Mouse (Mus musculus): ENCODE results near the gene Erc2. TPM values are rescaled to one million over a fixed set of nuclear protein-coding genes. Genes with fewer than 3 reads are reported as not detected.

Gene Erc2
- total and polyA plus RNA-seq, 2 experiments from 2014 or later: 94.0 to 119 TPM

DNA sequence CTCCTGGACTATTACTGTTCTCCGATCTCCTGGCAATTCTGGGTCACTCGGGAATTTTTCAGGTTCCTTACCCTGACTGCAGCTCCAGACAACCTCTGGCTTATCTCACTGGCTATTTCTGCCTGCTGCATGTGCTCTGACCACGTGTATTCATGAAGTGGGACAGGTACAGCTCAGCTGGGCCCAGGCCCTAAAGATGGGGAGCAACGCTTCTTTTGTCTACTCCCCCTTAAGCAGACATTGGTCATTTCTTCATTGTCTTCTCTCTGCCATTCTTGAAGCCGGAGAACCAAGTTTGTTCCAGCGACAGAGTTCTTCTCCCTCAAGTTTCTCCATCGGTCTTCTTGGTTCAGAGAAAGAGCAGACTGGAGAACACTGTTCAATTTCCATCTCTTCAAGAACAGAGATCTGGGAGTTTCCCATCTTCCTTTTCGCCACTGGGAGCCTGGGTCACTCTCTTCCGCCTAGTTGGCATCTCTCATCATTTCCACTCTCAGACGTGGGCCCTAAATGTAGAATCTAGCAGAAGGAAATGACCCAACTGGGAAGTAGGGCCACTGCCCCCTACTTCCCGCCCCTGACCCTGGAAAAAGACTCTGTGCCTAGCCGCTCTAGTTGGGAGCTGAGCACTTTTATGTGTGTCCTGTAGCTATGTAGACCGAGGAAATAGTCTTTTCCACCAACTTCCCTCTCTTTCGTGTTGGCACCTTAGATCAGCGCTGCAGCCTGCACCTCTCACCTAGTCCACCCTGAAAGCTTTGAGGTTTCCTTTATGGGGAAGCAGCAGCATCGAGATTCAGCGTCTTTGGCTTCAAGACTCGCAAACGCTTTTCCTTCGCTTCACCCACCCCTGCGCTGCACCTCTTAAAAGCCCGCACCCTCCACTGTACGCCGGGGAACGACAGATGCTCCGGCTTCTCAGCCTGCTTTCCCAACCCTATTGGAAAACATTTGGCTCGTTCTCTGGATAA, 886.3 kb downstream of the Erc2 start:
- Histone ChIP-seq H3K4me1 (ENCODE audit: insufficient read depth, low read length) (0 out of 2 replicates have a peak, but pooled peaks cover 7% of the 10 kb centered on the region), H3K9ac (replicated peaks; ENCODE audit: low read length, poor library complexity, severe bottlenecking) (no peak overlapping the region), H3K4me3 (ENCODE audit: low read depth, low read length) (peak overlapping the region; percentile 54), H3K27ac (ENCODE audit: low read depth, low read length) (no peak overlapping the region), H3K36me3 (ENCODE audit: insufficient read depth, low read length) (no peaks in the 10 kb centered on the region), H3K9me3 (ENCODE audit: low read length) (no peaks in the 10 kb centered on the region), H3K27me3 (ENCODE audit: insufficient read depth, low read length) (peaks cover 33% of the 10 kb centered on the region), H3K4me2 (ENCODE audit: low read depth, low read length, poor library complexity, severe bottlenecking) (peak overlapping the region; percentile 92)
- WGBS: 16% methylated on average over 27 of the region's 27 CpGs
- ATAC-seq (ENCODE audit: low FRiP score): no peak
- no peak for TF ChIP-seq CTCF (IDR thresholded peaks at IDR 0.05)
- no peak for DNase-seq (ENCODE audit: low spot score)

DNA sequence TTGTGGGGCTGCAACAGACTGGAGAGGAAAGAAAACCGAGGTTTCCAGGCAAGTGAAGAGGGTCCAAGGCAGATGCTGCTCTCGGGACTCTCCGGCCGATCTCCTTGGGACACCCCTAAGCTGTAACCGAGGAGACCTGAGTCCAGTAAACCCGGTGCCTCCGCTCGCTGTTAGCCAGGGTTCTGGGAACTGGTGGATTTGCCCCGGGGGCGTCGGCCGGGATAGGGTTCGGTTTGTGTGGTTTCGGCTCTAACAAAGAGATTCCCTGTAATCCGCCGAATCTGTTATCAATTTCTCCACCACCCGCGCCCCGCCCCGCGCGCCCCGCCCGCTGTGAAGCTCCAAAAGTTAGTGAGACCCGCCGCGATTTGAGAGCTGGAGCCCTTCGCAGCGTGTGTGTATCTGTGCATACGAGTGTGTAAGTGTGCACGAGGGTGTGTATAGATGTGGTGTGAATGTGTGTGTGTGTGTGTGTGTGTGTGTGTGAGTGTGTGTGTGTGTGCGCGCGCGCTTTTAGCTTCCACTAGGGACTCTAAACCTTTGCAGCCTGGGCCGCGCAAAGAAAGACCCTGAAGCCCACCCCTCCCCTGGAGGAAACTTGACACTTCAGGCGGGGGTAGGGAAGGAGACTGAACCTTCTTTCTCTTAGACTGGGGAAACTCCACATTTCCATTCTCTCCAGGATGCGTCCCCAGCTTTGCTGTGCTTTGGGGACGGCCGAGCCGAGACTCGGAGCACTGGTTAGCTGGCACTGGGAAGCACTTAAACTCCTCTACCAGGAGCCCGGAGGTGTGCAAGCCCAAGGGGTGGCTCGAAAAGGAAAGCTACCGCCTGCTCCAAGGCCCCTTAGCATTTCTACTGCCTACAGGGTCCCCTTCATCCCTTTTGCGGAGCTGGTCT, 887.5 kb downstream of the Erc2 start:
- no peak for TF ChIP-seq CTCF (IDR thresholded peaks at IDR 0.05)
- Histone ChIP-seq H3K36me3 (ENCODE audit: insufficient read depth, low read length) (no peaks in the 10 kb centered on the region), H3K9ac (replicated peaks; ENCODE audit: low read length, poor library complexity, severe bottlenecking) (no peak overlapping the region), H3K4me1 (ENCODE audit: insufficient read depth, low read length) (0 out of 2 replicates have a peak, but pooled peaks cover 5% of the 10 kb centered on the region), H3K27ac (ENCODE audit: low read depth, low read length) (no peak overlapping the region), H3K4me2 (ENCODE audit: low read depth, low read length, poor library complexity, severe bottlenecking) (peak overlapping the region; percentile 75), H3K27me3 (ENCODE audit: insufficient read depth, low read length) (peaks cover 31% of the 10 kb centered on the region), H3K4me3 (ENCODE audit: low read depth, low read length) (peak overlapping the region; percentile 54), H3K9me3 (ENCODE audit: low read length) (no peaks in the 10 kb centered on the region)
- under 1% methylated on average over 47 of the region's 47 CpGs for WGBS
- peak; percentile 40 for DNase-seq (ENCODE audit: low spot score)
- ATAC-seq (ENCODE audit: low FRiP score): 0 out of 2 replicates have a peak, but pooled peaks have one; percentile 24

DNA sequence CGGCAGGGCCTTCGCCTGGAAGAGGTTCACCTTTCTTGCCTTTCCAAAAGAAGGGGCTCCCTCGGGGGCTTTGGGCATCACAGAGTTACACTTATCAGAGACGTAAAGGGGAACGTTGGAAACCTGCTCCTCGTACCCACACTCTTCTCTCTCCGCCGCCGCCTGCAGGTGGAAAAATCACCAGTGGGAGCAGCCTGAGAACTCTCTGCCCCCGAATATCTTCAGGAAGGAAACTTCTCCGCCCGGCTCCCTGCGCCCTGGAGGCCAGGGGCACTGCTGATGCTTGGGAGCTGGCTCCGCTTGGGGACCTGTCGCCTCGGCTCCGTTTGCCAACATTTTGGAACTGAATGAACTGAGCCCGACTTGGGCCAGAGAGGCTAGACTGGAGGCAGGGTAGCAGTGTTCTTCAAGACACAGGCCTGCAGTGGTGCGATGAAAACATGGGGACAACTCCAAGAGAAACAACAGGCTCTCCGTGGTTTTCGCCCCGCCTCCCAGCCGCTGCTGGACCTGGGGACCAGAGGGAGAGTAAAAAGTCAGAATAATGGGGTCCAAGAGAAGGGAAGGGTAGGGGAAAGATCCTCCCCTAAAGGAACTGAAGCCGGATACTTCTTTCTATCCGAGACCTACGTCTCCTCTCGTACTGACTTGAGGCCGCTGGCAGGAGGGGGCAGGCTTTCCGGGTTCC, 888.3 kb downstream of the Erc2 start:
- H3K9ac ChIP-seq (replicated peaks; ENCODE audit: low read length, poor library complexity, severe bottlenecking): peak overlapping the region; percentile 48; the same call in 1 of the 2 replicates
- H3K4me2 ChIP-seq (ENCODE audit: low read depth, low read length, poor library complexity, severe bottlenecking): peak overlapping the region; percentile 75
- peak; percentile 57 for TF ChIP-seq CTCF (IDR thresholded peaks at IDR 0.05)
- H3K4me1 ChIP-seq (ENCODE audit: insufficient read depth, low read length): 0 out of 2 replicates have a peak, but pooled peaks cover 5% of the 10 kb centered on the region
- H3K9me3 ChIP-seq (ENCODE audit: low read length): no peaks in the 10 kb centered on the region
- WGBS: 2% methylated on average over 29 of the region's 29 CpGs
- DNase-seq (ENCODE audit: low spot score) (peak; percentile 51), ATAC-seq (ENCODE audit: low FRiP score) (no peak)
- no peaks in the 10 kb centered on the region for H3K36me3 ChIP-seq (ENCODE audit: insufficient read depth, low read length)
- peak overlapping the region; percentile 54 for H3K4me3 ChIP-seq (ENCODE audit: low read depth, low read length)
- H3K27me3 ChIP-seq (ENCODE audit: insufficient read depth, low read length): peaks cover 31% of the 10 kb centered on the region
- no peak overlapping the region for H3K27ac ChIP-seq (ENCODE audit: low read depth, low read length)

DNA sequence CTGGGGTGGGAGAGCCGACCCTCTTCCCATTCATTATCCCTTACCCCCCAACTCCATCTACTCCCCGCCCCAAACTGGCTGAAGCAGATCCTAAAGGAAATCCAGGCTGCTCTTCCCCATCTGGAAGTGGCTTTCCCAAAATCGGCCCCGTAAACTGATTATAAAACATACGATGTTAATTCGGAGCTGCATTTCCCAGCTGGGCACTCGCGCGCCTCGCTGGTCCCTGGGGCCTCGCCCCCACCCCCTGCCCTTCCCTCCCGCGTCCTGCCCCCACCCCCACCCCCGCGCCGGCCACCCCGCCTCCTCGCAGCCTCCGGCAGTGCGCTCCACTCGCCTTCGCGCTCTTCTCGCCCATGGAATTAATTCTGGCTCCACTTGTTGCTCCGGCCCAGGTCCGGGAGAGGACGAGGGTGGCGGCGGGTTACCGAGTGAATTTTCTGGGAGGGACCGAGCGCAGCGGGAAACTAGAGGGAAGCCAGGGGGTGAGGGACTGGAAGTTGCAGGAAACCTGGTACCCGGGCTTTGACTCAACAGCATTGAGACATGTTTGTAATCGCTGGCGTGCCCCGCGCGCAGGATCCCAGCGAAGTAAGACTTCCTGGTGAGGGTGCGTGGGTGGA, 888.9 kb downstream of the Erc2 start:
- Histone ChIP-seq H3K4me2 (ENCODE audit: low read depth, low read length, poor library complexity, severe bottlenecking) (peak overlapping the region; percentile 75), H3K4me3 (ENCODE audit: low read depth, low read length) (peak overlapping the region; percentile 54), H3K27ac (ENCODE audit: low read depth, low read length) (no peak overlapping the region), H3K4me1 (ENCODE audit: insufficient read depth, low read length) (0 out of 2 replicates have a peak, but pooled peaks cover 5% of the 10 kb centered on the region), H3K27me3 (ENCODE audit: insufficient read depth, low read length) (peaks cover 26% of the 10 kb centered on the region), H3K9ac (replicated peaks; ENCODE audit: low read length, poor library complexity, severe bottlenecking) (peak overlapping the region; percentile 48), H3K36me3 (ENCODE audit: insufficient read depth, low read length) (no peaks in the 10 kb centered on the region), H3K9me3 (ENCODE audit: low read length) (no peaks in the 10 kb centered on the region)
- TF ChIP-seq CTCF (IDR thresholded peaks at IDR 0.05): no peak
- DNase-seq (ENCODE audit: low spot score) (peak; percentile 27), ATAC-seq (ENCODE audit: low FRiP score) (no peak)
- 2% methylated on average over 35 of the region's 41 CpGs for WGBS

Measured in midbrain, postnatal 0 days (tissue).